Mouse (Mus musculus) 3T3-L1 (cell line): ENCODE results near the gene Tbc1d12.
"Not testable (repeated sequence)": the region's sequence is repeated elsewhere in the genome, so short reads cannot be mapped to it uniquely, and the experiment has no call there.

Experiments used
- DNase-seq: peaks from one replicate; pipeline ENCODE4 v3.0.0-alpha.2; 2015; ENCODE audit warnings: low read depth, low spot score

Tbc1d12 gene

DNA sequence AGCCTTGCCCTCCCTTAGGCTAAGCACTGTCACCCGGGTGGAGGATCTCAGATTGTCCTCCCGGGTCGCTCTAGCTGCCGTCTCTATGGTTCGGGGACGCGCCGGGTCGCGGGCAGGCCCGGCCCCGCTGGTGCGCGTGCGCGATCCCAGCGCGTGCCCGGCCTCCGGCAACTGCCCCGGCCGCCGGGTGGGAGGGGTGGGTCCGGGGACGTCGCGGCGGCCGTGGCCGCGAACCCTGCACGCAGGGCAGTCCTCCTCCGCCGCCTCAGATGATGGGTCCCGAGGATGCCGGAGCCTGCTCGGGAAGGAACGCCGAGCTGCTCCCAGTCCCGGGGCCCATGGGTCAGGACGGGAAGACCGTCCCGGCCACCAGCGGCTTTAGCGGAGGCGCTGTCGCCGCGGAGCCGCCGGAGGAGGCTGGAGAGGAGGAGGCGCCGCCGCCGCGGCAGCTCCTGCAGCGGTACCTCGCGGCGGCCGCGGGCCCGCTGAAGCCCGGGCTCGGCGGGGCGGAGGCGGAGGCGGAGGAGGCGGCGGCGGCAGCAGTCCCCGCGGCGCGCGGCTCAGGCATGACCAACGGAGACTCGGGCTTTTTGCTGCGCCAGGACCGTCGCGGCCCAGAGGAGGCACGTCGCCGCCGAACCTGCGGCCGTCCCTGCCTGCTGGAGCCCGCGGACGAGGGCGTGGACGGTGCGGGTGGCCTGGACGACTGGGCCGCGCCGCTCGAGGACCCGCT is at the start of gene Tbc1d12:
Gene Tbc1d12 (plus strand): TSS at position 142 of the 733 bp plus-strand sequence.
- DNase-seq, result peak; percentile 83

DNA sequence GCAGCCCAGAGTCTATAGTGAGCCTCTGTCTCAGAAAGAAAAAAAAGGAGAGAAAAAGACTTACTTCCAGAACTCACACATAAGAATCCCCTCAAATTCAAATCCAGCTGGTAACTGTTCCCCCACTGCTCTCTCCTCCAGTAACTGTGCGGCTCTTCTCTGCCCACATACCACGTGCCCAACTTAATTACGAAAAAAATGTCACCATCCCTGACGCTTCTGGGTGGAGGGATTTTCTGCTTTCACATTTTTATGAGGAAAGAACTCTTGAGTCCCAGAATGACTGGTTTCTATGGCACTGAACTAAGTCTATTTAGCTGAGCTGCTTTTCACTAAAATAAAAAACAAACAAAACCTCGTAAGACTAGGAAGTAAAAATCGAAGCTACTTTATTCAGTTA is 48.6 kb upstream of the Tbc1d12 start:
- no peak for DNase-seq

DNA sequence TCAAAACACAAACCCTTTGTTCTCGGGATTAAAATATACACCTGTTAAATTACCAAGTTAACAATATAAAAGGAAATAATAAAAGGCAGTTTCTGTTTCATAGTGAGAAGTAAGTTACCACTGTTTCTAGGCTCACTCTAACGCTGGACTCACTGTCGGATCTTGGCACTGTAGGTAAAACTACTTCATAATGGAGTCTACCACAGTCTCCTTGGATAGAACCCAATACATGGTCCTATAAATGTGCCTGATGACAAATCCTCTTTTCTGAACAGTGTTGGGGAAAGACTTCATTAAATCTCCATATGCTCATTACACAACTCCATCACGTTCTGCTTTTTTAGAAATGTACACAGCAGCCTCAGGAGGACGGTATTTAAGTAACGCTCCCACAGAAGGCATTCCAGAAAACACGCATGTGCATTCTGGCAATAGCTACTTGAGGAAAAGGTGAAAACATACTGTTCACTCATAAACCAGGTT is 42.8 kb upstream of the Tbc1d12 start:
- DNase-seq, result no peak

DNA sequence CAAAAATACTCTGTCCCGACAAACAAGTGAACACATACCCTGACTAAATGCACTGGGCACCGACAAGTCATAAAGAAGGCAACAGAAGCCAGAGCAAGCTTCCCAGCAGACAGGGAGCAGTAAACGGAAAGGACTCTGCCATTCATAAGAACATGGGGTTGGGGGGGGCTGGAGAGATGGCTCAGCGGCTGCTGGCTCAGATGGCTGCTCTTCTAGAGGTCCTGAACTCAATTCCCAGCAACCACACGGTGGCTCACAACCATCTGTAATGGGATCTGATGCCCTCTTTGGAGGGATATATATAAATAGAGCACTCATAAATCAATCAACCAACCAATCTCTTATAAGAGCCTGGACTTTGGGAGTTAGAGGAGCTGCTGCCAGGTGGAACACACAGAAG is 39.8 kb upstream of the Tbc1d12 start:
- DNase-seq, result no peak

DNA sequence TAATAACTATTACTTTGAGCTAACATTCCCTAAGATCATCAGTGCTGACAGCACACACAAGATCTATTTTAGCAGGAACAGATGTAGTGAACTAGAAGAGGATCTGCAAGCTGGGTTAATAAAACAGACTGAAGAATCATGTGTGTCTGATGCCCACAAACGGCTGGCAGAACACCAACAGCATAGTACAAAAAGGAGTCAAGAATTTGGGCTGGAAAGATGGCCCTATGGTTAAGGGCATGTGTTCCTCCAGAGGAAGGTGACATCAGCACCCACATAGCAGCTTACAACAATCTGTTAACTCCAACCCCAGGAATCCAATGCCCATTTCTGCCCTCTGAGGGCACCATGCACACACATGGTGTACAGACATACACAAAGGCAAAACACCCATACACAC is 38.1 kb upstream of the Tbc1d12 start:
- DNase-seq, result no peak

DNA sequence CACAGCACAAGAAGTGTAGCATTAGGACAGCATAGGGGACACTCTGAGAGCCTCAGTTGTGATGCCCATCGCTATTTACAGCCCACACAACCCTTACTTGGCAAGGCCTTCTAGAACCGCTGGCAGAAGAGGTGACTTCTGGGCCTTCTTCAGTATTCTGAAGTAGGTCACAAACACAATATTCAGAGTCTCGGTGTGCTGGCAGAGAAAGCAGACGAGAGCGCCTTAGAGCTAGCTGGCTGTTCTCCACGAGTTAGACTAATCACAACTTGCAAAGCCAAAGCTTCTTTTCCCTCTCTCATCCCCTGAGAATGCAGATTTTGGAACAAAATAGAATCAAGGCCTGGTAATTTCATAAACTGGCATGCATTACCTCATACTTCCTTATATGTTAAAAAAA is 37.6 kb upstream of the Tbc1d12 start:
- no peak for DNase-seq

DNA sequence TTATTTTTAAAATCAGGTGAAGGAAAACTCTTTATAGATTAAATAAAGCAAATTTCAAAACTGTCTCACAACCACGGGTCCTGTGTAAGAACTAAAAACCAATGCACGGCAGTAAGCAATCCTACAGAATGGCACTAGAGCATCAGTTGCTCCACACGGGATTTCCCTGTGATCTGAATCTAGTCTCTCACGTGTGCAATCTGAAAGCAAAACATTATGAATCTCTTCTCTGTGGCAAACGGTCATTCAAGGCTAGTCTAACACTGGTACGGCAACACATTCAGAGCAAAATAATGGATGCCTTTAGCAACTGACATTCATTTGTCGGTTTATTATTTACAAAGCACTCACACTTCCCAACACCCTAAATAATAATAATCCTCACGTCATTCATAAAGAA is 18.2 kb upstream of the Tbc1d12 start:
- DNase-seq, result peak; percentile 35

DNA sequence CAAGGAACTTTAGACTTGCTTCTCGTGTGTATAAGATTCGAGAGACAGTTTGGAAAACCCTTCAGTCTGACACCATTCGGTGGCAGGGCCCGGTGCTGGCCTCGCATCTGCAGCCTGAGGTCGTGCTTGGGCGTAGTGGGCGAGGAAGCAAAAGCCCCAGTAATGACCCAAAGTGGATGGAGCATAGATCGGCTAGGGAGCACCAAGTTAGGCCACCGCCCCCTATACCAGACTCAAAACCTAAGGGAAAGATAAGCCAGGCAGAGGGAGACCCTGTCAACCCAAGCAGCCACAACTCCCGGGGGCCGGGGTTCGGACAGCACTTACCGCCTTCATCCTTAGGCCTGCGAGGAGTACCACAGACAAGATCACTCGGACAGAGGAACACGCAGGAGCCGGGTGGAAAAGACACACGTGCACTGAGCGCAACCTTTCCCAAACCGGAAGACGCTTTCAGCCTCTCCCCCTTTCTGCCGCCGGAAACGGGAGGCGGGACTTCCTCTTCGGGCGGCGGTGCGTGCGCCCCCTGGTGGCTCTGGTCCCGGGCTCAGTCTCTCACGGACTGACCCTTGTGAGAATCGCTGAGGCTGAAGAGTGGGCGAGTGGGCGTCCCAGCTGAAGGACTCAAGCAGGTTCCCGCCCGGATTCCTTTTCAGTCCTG is 17.5 kb upstream of the Tbc1d12 start, which contains the start of gene Noc3l:
Gene Noc3l (minus strand): TSS at position 472 of the 661 bp plus-strand sequence.
- DNase-seq, result peak; percentile 93

DNA sequence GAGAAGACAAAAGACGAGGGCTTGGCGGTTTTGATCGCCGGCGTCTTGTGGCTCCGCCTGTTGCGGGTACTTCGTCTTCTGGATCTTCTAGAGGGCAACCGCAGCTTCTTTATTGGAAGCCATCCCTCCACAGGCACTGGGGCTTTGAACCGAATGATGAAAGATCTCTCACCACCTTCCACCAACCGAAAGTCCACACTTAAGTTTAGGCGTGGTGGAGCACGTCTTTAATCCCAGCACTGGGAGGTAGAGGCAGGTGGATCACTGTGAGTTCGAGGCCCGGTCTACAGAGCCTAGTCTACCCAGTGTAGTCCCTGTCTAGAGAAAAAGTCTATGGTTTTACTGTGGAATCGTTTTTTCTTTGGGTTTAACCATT is 17.0 kb upstream of the Tbc1d12 start:
- no peak for DNase-seq

DNA sequence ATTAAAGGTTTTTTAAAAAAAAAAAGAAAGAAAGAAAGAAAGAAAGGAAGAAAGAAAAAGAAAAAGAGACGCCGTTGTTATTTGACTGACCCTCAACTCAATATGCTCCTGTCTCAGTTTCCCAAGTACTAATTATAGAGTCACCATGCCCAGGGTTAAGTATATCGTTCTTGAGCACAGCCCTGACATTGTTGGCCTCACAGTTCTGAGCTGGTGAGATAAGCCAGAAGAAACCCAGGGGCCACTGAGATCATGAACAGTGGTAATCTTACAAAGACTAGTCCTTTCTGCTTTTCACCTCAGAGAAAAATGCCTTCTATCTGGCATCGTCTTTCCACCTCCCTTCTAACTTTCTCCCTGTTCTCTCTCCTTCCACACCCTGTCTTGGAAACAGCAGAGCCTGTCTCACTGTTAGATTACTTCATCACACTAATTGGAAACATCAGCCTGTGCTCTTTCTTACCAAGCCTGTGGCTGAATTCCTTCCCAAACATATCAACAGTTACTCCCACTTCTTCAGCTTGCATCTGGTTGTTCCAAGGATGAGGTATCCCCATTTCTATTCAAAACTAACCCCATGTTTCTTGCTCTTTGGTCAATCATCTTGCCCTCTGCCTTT is 16.1 kb upstream of the Tbc1d12 start:
- DNase-seq, result peak; percentile 51

DNA sequence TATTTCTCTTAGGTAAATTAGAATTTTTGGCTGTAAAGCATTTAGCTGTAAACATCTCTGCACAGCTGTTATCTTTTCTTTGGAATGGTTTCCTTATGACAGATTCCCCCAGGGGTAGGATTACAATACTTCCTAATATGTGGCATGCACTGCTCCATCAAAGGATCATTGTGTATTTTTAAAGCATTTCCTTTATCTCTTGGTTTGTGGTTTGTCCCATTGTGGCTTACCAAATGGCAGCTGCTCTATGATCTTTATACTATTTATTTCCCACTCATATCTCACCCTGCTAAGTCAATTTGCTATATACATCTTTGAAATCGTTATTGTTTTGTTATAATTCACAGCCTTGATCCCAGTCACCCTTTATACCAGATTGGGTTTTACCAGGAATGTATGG is 3.2 kb upstream of the Tbc1d12 start:
- DNase-seq, result peak; percentile 59

DNA sequence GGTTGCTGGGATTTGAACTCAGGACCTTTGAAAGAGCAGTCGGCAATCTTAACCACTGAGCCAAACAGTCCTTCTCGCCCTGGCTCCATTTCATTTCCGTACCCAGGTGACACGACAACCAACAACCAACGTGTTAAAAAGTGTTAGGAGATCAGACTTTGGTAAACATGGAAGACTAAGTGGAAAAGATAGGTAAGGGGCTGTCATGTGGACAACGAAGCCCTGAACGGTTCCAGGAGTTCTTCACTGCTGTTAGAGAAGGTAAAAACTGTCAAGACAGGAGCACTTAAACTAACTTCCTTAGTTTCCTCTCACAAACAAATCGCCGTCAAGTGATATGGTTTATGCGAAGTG is 318 bp upstream of the Tbc1d12 start:
- DNase-seq, result no peak

DNA sequence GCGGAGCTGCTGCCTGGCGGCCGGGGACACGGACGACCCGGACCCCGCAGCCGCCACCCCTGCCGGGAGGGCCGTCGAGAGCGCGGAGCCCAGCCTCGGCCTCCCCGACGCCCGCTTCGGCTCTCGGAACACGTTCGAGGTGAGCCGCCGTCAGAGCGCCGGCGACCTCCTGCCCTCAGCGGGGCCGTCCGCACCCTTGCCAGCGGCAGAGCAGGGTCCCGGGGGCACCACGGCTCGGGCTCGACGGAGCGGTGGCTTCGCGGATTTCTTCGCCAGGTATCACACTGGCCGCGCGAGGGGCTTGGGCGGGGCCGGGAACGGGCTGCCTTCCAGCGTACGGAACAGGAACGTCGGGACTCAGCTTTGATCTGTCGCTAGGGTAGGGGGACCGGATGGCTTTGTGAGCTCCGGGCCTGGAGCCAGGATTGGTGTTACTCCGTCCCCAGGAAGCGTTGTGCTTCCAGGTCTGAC is 827 bp downstream of the Tbc1d12 start:
- peak; percentile 58 for DNase-seq

DNA sequence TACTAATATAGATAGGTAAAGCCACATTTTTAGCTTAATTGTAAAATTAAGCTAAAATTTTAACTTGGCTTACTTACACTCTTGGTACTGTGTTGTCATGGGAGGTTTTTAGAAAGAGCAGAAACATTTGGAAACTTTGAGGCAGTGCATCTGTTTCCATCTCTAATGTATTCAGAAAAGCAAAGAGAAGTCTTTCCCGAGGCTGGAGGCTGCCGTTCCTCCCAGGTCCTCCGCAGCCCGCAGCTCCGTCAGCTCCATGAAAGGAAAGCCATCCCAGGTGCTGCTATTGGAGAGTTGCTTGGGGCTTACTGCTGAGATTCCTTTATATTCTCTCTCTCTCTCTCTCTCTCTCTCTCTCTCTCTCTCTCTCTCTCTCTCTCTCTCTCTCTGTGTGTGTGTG is 8.4 kb downstream of the Tbc1d12 start:
- DNase-seq, result no peak

DNA sequence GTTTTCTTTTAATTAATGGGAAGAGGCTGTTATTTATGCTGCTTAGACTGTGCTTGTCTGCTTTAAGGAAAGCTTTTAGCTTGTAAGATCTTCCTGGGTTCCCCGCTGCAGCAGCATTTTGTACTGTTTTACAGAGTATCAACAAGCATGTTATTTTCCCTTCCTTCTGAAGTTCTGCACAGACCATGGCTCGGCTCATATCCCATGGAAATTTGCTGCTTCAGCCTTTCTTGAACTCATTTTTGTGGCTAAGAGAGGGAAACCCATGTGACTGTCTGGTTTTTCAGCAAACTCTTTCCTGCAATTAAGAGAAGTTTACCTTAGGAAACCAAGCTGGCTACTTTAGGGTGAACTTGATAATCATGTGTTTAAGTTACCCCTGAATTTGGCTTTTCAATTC is 10.0 kb downstream of the Tbc1d12 start:
- DNase-seq, result no peak

DNA sequence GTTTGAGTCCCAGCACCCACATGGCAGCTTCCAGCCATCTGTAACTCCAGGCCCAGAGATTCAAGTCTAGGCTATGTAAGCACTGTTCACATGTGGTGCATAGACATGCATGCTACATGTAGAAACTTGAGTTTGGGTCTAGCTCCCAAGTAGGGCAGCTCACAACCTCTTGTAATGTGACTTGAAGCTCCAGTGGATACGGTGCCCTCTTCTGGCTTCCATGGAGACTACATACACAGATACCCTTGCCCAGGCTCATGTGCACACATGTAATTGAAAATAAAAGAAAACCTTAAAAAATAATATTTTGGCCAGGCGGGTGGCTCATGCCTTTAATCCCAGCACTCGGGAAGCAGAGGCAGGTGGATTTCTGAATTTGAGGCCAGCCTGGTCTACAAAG is 21.8 kb downstream of the Tbc1d12 start:
- peak; percentile 27 for DNase-seq

DNA sequence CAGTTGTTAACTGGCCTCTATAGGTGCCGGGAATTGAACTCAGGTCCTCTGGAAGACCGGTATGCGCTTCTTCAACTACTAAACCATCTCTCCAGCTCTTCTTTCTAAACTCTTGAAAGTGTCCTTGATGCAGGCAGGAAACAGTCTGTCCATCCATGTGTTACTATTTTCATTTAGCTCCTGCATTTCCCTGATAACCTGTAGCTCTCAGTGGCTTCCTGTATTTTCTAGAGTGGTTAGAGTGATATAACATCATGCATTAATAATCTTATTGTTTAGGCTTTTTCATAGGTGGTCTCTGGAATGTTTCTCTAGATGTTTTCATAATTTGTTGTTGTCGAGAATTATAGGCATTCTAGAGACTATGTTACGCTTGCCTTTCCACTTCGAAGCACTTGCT is 26.1 kb downstream of the Tbc1d12 start:
- DNase-seq, result no peak

DNA sequence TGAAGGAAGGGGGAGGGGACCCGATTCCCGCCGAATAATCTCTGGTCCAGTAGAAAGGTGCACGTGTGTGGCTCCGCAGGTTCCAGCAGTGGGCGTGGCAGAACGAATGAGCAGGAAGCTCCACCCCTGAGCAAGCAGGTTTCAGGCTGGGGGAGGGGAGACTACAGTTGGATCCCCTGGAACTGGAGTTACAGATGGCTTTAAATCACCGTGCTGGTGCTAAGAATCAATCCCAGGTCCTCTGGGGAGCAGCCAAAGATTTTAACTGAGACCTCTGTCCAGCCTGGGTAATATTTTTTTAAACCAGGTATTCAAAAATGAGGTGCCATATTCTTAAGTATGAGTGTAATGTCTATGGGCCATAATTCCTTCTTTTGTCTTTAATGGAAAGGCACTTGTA is 38.4 kb downstream of the Tbc1d12 start:
- not testable (repeated sequence) for DNase-seq

DNA sequence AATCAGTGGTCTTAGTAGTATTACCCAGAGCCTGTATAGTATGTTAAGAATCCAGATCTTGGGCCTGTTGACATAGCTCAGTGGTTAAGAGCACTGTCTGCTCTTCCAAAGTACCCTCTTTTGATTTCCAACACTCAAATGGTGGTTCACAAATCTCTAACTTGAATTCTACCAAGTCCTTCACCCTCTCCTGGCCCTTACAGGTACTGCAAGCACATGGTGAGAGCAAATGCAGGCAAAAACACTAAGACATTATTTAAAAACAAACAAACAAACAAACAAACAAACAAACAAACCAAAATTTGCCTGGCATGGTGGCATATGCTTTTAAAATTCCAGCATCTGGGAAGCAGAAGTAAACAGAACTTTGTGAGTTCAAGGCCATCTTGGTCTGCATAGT is 43.9 kb downstream of the Tbc1d12 start:
- DNase-seq, result peak; percentile 39

DNA sequence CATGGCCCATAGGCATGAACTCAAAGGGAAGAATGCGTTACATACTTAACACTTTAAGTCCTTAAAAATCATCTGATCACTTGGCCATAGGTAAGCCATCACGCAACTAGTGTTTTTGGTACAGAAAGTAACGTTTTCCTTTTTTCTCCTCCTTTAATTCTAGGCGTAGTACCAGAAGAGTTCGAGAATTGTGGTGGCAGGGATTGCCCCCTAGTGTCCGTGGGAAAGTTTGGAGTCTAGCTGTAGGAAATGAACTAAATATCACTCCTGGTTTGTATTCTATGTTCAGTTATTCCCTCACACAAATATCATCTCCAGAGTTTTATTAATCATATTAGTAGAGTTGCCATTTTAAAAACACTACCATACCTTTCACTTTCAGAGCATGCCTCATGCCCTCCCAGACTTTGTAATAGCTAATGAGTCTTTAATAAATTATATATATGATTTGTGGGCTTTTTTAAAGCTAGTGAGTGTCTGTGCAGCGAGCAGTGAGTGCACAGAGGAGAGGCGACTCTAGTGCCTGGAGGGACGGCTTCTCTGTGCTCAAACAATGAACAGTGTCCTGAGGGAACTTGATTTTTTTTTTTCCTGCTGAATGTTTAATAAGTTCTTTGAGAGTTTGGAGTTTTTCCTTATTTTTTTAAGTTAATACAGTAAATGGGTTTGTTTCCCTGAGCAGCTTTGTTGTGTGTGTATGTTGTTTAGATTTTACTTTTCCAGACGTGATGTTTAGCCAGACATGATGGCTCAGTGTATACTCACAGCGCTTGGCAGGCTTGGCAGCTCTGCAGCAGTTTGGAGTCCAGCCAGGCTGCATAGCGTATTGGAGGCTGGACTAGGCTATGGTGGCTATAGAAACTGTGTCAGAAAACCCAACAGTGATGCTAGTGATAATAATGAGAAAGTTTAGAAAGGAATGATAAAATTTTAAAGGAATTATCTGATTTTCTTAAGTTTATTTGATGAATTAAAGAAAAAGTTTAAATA is 65.1 kb downstream of the Tbc1d12 start:
- peak; percentile 71 for DNase-seq

DNA sequence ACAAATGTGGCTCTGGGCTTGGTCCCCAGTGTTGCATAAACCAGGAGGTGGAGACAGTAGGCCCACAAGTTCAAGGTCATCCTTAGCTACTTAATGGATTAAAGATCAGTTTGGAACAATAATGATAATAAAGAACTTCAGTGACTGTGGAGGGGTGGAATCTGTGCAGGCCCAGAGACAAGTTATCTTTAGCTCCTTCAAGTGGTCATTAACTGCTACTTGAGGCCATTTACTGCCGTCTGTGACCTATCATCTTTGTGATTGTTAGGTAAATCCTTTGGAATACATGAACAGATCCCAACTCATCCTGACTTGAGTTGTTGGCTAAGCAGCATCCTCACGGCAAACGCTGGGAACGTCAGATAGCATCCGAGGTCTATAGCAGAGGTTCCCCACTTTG is 66.1 kb downstream of the Tbc1d12 start:
- no peak for DNase-seq

DNA sequence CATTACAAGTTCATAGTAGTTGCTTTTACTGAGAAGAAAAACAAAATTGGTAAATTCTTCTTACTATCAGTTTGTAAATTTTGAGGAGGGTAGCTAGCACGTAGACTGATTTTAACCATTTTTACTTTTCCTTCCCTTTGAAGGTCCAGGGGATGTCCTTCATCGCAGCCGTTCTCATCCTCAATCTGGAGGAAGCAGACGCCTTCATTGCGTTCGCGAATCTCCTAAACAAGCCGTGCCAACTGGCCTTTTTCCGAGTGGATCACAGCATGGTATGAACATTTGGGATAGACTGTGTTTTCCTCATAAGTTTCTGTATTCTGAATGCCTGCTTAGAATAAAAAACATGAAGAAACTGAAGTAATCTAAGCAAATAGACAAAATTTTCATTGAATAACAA is 77.4 kb downstream of the Tbc1d12 start:
- no peak for DNase-seq
